Mouse (Mus musculus) forebrain, embryonic 13.5 days (tissue): ENCODE data around the gene Filip1l. TPM values are rescaled to one million over a fixed set of nuclear protein-coding genes. Genes with fewer than 3 reads are reported as not detected.

ENCODE experiments used
- ATAC-seq: fragments of 200-750 bp; cut with Nextera tagmentation; 2 replicates; pipeline ENCODE4 v1.8.0; 2017
- H3K27ac ChIP-seq: fragments of 300-500 bp; sonication (generic); 2 replicates; pipeline ENCODE4 v1.5.1; 2015; ENCODE audit warnings: inconsistent platforms, mild to moderate bottlenecking, moderate library complexity
- H3K27me3 ChIP-seq: fragments of 300-500 bp; sonication (generic); 2 replicates; pipeline ENCODE4 v1.6.1; 2015; ENCODE audit warnings: mild to moderate bottlenecking, inconsistent platforms
- H3K36me3 ChIP-seq: fragments of 300-500 bp; sonication (generic); 2 replicates; pipeline ENCODE4 v1.6.1; 2015; ENCODE audit warnings: mild to moderate bottlenecking, inconsistent platforms; ENCODE audit not compliant: poor library complexity, severe bottlenecking
- H3K4me1 ChIP-seq: fragments of 300-500 bp; sonication (generic); 2 replicates; pipeline ENCODE4 v1.6.1; 2015; ENCODE audit warnings: inconsistent platforms
- H3K4me2 ChIP-seq: fragments of 300-500 bp; sonication (generic); 2 replicates; pipeline ENCODE4 v1.6.1; 2015; ENCODE audit warnings: inconsistent platforms, mild to moderate bottlenecking, moderate library complexity
- H3K4me3 ChIP-seq: fragments of 300-500 bp; sonication (generic); 2 replicates; pipeline ENCODE4 v1.5.1; 2015; ENCODE audit warnings: mild to moderate bottlenecking, inconsistent platforms
- H3K9ac ChIP-seq: fragments of 300-500 bp; sonication (generic); 2 replicates; pipeline ENCODE4 v1.6.1; 2015; ENCODE audit warnings: mild to moderate bottlenecking, inconsistent platforms
- H3K9me3 ChIP-seq: fragments of 300-500 bp; sonication (generic); replicated peaks from 2 replicates; pipeline ENCODE4 v1.6.1; 2016; ENCODE audit warnings: inconsistent platforms
- WGBS: fragments of 180-500 bp; shearing (Covaris S2); methylation state at CpG from one replicate; pipeline ENCODE4 v1.1.7; 2015; 5-methylcytosine and 5-hydroxymethylcytosine counted together
- polyA plus RNA-seq: library from polyadenylated mRNA; unstranded; fragments of >200 nt; fragmentation: Nextera tagmentation; extraction: Ambion mirVana; gene quantifications from 2 replicates; pipeline ENCODE4 v1.2.1, GENCODE M21; 2015

Filip1l gene
- polyA plus RNA-seq, 1 experiment from 2014 or later = 1.9 TPM

GRCm38 (mm10) chr16:57329028-57329427 lies 23.9 kb upstream of the Filip1l start:
- no peak overlapping the region for H3K9ac ChIP-seq
- no peaks in the 10 kb centered on the region for H3K9me3 ChIP-seq
- H3K4me1 ChIP-seq = no peaks in the 10 kb centered on the region
- H3K4me3 ChIP-seq = no peak overlapping the region
- no peak overlapping the region for H3K27ac ChIP-seq
- 83% methylated on average over 8 of the region's 8 CpGs for WGBS
- no peaks in the 10 kb centered on the region for H3K27me3 ChIP-seq
- no peak for ATAC-seq
- H3K4me2 ChIP-seq = no peak overlapping the region
- no peaks in the 10 kb centered on the region for H3K36me3 ChIP-seq

- no peaks in the 10 kb centered on the region for H3K27me3 ChIP-seq
Measured at GRCm38 (mm10) chr16:57330111-57330510, 22.8 kb upstream of the Filip1l start.

GRCm38 (mm10) chr16:57332301-57332700 lies 20.6 kb upstream of the Filip1l start:
- no peak for ATAC-seq
- H3K4me3 ChIP-seq = no peak overlapping the region
- no peaks in the 10 kb centered on the region for H3K9me3 ChIP-seq
- no peak overlapping the region for H3K4me2 ChIP-seq
- no peak overlapping the region for H3K27ac ChIP-seq
- WGBS = 85% methylated on average over 7 of the region's 7 CpGs
- H3K27me3 ChIP-seq = no peaks in the 10 kb centered on the region
- H3K36me3 ChIP-seq = no peaks in the 10 kb centered on the region
- H3K9ac ChIP-seq = no peak overlapping the region
- no peaks in the 10 kb centered on the region for H3K4me1 ChIP-seq

More at GRCm38 (mm10) chr16:57330111-57330510, 22.8 kb upstream of the Filip1l start:
- 86% methylated on average over 2 of the region's 2 CpGs for WGBS
- H3K36me3 ChIP-seq = no peaks in the 10 kb centered on the region
- H3K4me1 ChIP-seq = no peaks in the 10 kb centered on the region
- no peaks in the 10 kb centered on the region for H3K9me3 ChIP-seq
- no peak overlapping the region for H3K9ac ChIP-seq
- no peak for ATAC-seq
- H3K4me2 ChIP-seq = no peak overlapping the region
- H3K27ac ChIP-seq = no peak overlapping the region
- H3K4me3 ChIP-seq = no peak overlapping the region

- WGBS = 87% methylated on average over 11 of the region's 11 CpGs
- H3K4me2 ChIP-seq = no peak overlapping the region
- no peaks in the 10 kb centered on the region for H3K27me3 ChIP-seq
- H3K9ac ChIP-seq = no peak overlapping the region
- no peak for ATAC-seq
- no peak overlapping the region for H3K4me3 ChIP-seq
- H3K36me3 ChIP-seq = no peaks in the 10 kb centered on the region
- no peak overlapping the region for H3K27ac ChIP-seq
- H3K9me3 ChIP-seq = no peaks in the 10 kb centered on the region
- H3K4me1 ChIP-seq = peaks cover 5% of the 10 kb centered on the region; the same call in 1 of the 2 replicates
Measured at GRCm38 (mm10) chr16:57336770-57337423, 16.0 kb upstream of the Filip1l start.

GRCm38 (mm10) chr16:57339765-57340612 lies 12.9 kb upstream of the Filip1l start:
- Histone ChIP-seq H3K4me3 (no peak overlapping the region), H3K27ac (no peak overlapping the region), H3K27me3 (no peaks in the 10 kb centered on the region), H3K36me3 (no peaks in the 10 kb centered on the region), H3K4me2 (no peak overlapping the region), H3K4me1 (peaks cover 5% of the 10 kb centered on the region; the same call in 1 of the 2 replicates), H3K9ac (no peak overlapping the region), H3K9me3 (no peaks in the 10 kb centered on the region; the same call in 1 of the 2 replicates)
- 88% methylated on average over 8 of the region's 8 CpGs for WGBS
- ATAC-seq = peak; percentile 58

- WGBS = 41% methylated on average over 5 of the region's 5 CpGs
Measured at GRCm38 (mm10) chr16:57340613-57340898, 12.3 kb upstream of the Filip1l start.

GRCm38 (mm10) chr16:57346258-57346657 lies 6.6 kb upstream of the Filip1l start:
- no peaks in the 10 kb centered on the region; the same call in 1 of the 2 replicates for H3K9me3 ChIP-seq
- H3K4me2 ChIP-seq = no peak overlapping the region
- H3K27ac ChIP-seq = no peak overlapping the region
- H3K4me1 ChIP-seq = no peaks in the 10 kb centered on the region
- no peaks in the 10 kb centered on the region for H3K36me3 ChIP-seq
- ATAC-seq = no peak
- no peak overlapping the region for H3K4me3 ChIP-seq
- no peaks in the 10 kb centered on the region for H3K27me3 ChIP-seq
- no peak overlapping the region for H3K9ac ChIP-seq
- WGBS = 69% methylated on average over 3 of the region's 3 CpGs

More at GRCm38 (mm10) chr16:57340613-57340898, 12.3 kb upstream of the Filip1l start:
- Histone ChIP-seq H3K4me1 (peaks cover 5% of the 10 kb centered on the region; the same call in 1 of the 2 replicates), H3K27ac (no peak overlapping the region), H3K27me3 (no peaks in the 10 kb centered on the region), H3K36me3 (no peaks in the 10 kb centered on the region), H3K9me3 (no peaks in the 10 kb centered on the region; the same call in 1 of the 2 replicates), H3K4me3 (no peak overlapping the region), H3K9ac (no peak overlapping the region), H3K4me2 (no peak overlapping the region)
- ATAC-seq = no peak

GRCm38 (mm10) chr16:57349039-57349438 lies 3.9 kb upstream of the Filip1l start:
- no peak for ATAC-seq
- Histone ChIP-seq H3K27ac (no peak overlapping the region), H3K27me3 (no peaks in the 10 kb centered on the region), H3K9me3 (no peaks in the 10 kb centered on the region; the same call in 1 of the 2 replicates), H3K4me3 (no peak overlapping the region), H3K4me1 (peaks cover 8% of the 10 kb centered on the region; the same call in 1 of the 2 replicates), H3K36me3 (no peaks in the 10 kb centered on the region), H3K4me2 (no peak overlapping the region), H3K9ac (no peak overlapping the region)
- 86% methylated on average over 3 of the region's 3 CpGs for WGBS

GRCm38 (mm10) chr16:57349689-57350088 lies 3.2 kb upstream of the Filip1l start:
- no peak overlapping the region for H3K4me3 ChIP-seq
- H3K9me3 ChIP-seq = no peaks in the 10 kb centered on the region
- peaks cover 8% of the 10 kb centered on the region; the same call in 1 of the 2 replicates for H3K4me1 ChIP-seq
- no peaks in the 10 kb centered on the region for H3K27me3 ChIP-seq
- H3K36me3 ChIP-seq = no peaks in the 10 kb centered on the region
- WGBS = 56% methylated on average over 3 of the region's 3 CpGs
- no peak overlapping the region for H3K9ac ChIP-seq
- H3K4me2 ChIP-seq = no peak overlapping the region
- no peak for ATAC-seq
- no peak overlapping the region for H3K27ac ChIP-seq

- Histone ChIP-seq H3K27me3 (no peaks in the 10 kb centered on the region), H3K4me1 (peaks cover 8% of the 10 kb centered on the region; the same call in 1 of the 2 replicates), H3K36me3 (no peaks in the 10 kb centered on the region), H3K4me3 (no peak overlapping the region), H3K9me3 (no peaks in the 10 kb centered on the region), H3K27ac (no peak overlapping the region), H3K9ac (no peak overlapping the region), H3K4me2 (no peak overlapping the region)
- 84% methylated on average over 11 of the region's 11 CpGs for WGBS
- ATAC-seq = 0 out of 2 replicates have a peak, but pooled peaks have one; percentile 8
Measured at GRCm38 (mm10) chr16:57353166-57353721, 351 bp downstream of the Filip1l start.

- ATAC-seq = no peak
- no peak overlapping the region for H3K4me3 ChIP-seq
- no peak overlapping the region for H3K9ac ChIP-seq
- H3K4me2 ChIP-seq = no peak overlapping the region
- no peaks in the 10 kb centered on the region for H3K9me3 ChIP-seq
- H3K27me3 ChIP-seq = no peaks in the 10 kb centered on the region
- peaks cover 8% of the 10 kb centered on the region; the same call in 1 of the 2 replicates for H3K4me1 ChIP-seq
- 84% methylated on average over 6 of the region's 6 CpGs for WGBS
- H3K27ac ChIP-seq = no peak overlapping the region
- no peaks in the 10 kb centered on the region for H3K36me3 ChIP-seq
Measured at GRCm38 (mm10) chr16:57353932-57354331, 1.0 kb downstream of the Filip1l start.

GRCm38 (mm10) chr16:57356454-57356853 lies 3.6 kb downstream of the Filip1l start:
- no peak for ATAC-seq
- no peak overlapping the region for H3K27ac ChIP-seq
- H3K4me2 ChIP-seq = no peak overlapping the region
- peaks cover 8% of the 10 kb centered on the region; the same call in 1 of the 2 replicates for H3K4me1 ChIP-seq
- H3K9ac ChIP-seq = no peak overlapping the region
- 67% methylated on average over 6 of the region's 6 CpGs for WGBS
- no peaks in the 10 kb centered on the region for H3K36me3 ChIP-seq
- H3K9me3 ChIP-seq = no peaks in the 10 kb centered on the region
- H3K4me3 ChIP-seq = no peak overlapping the region
- no peaks in the 10 kb centered on the region for H3K27me3 ChIP-seq
